Mouse (Mus musculus): ENCODE data around the gene Cnmd. TPM values are rescaled to one million over a fixed set of nuclear protein-coding genes. Genes with fewer than 3 reads are reported as not detected.

Cnmd gene
- polyA plus RNA-seq, 1 experiment, result not detected

GRCm38 (mm10) chr14:79677108-79677753 is 15.3 kb upstream of the Cnmd start:
- Histone ChIP-seq H3K36me3 (ENCODE audit: control insufficient read depth) (no peaks in the 10 kb centered on the region), H3K4me1 (ENCODE audit: control insufficient read depth) (no peaks in the 10 kb centered on the region), H3K9me3 (ENCODE audit: control insufficient read depth, low read length) (no peaks in the 10 kb centered on the region), H3K27me3 (ENCODE audit: control insufficient read depth) (no peaks in the 10 kb centered on the region), H3K4me3 (replicated peaks) (no peak overlapping the region)
- TF ChIP-seq TAL1 (IDR thresholded peaks at IDR 0.05; ENCODE audit: low read length) (no peak), GATA1 (IDR thresholded peaks at IDR 0.05; ENCODE audit: low read length) (no peak)

- H3K4me1 ChIP-seq (ENCODE audit: control insufficient read depth), result no peaks in the 10 kb centered on the region
- H3K36me3 ChIP-seq (ENCODE audit: control insufficient read depth), result no peaks in the 10 kb centered on the region
- no peaks in the 10 kb centered on the region for H3K9me3 ChIP-seq (ENCODE audit: control insufficient read depth, low read length)
- no peaks in the 10 kb centered on the region for H3K27me3 ChIP-seq (ENCODE audit: control insufficient read depth)
- no peak overlapping the region for H3K4me3 ChIP-seq (replicated peaks)
- TF ChIP-seq GATA1 (IDR thresholded peaks at IDR 0.05; ENCODE audit: low read length), result no peak
- TF ChIP-seq TAL1 (IDR thresholded peaks at IDR 0.05; ENCODE audit: low read length), result no peak
These were observed 11.4 kb upstream of the Cnmd start for GRCm38 (mm10) chr14:79673083-79674013.

GRCm38 (mm10) chr14:79672567-79672966 is 10.6 kb upstream of the Cnmd start:
- Histone ChIP-seq H3K9me3 (ENCODE audit: control insufficient read depth, low read length) (no peaks in the 10 kb centered on the region), H3K4me1 (ENCODE audit: control insufficient read depth) (no peaks in the 10 kb centered on the region), H3K36me3 (ENCODE audit: control insufficient read depth) (no peaks in the 10 kb centered on the region), H3K4me3 (replicated peaks) (no peak overlapping the region), H3K27me3 (ENCODE audit: control insufficient read depth) (no peaks in the 10 kb centered on the region)
- TF ChIP-seq GATA1 (IDR thresholded peaks at IDR 0.05; ENCODE audit: low read length) (no peak), TAL1 (IDR thresholded peaks at IDR 0.05; ENCODE audit: low read length) (no peak)

GRCm38 (mm10) chr14:79671008-79671407 is 9.0 kb upstream of the Cnmd start:
- no peak for TF ChIP-seq TAL1 (IDR thresholded peaks at IDR 0.05; ENCODE audit: low read length)
- no peak for TF ChIP-seq GATA1 (IDR thresholded peaks at IDR 0.05; ENCODE audit: low read length)
- H3K4me3 ChIP-seq (replicated peaks), result no peak overlapping the region
- no peaks in the 10 kb centered on the region for H3K4me1 ChIP-seq (ENCODE audit: control insufficient read depth)

GRCm38 (mm10) chr14:79661005-79661917 is 709 bp downstream of the Cnmd start:
- H3K4me3 ChIP-seq (replicated peaks), result no peak overlapping the region
- H3K4me1 ChIP-seq (ENCODE audit: control insufficient read depth), result peaks cover 4% of the 10 kb centered on the region; the same call in 1 of the 2 replicates
- peaks cover 14% of the 10 kb centered on the region for H3K27me3 ChIP-seq (ENCODE audit: control insufficient read depth)
- H3K9me3 ChIP-seq (ENCODE audit: control insufficient read depth, low read length), result no peaks in the 10 kb centered on the region
- H3K36me3 ChIP-seq (ENCODE audit: control insufficient read depth), result no peaks in the 10 kb centered on the region
- no peak for TF ChIP-seq GATA1 (IDR thresholded peaks at IDR 0.05; ENCODE audit: low read length)
- TF ChIP-seq TAL1 (IDR thresholded peaks at IDR 0.05; ENCODE audit: low read length), result no peak

More at GRCm38 (mm10) chr14:79671008-79671407, 9.0 kb upstream of the Cnmd start:
- no peaks in the 10 kb centered on the region for H3K9me3 ChIP-seq (ENCODE audit: control insufficient read depth, low read length)
- no peaks in the 10 kb centered on the region for H3K36me3 ChIP-seq (ENCODE audit: control insufficient read depth)
- no peaks in the 10 kb centered on the region for H3K27me3 ChIP-seq (ENCODE audit: control insufficient read depth)

- Histone ChIP-seq H3K4me1 (ENCODE audit: control insufficient read depth) (peaks cover 4% of the 10 kb centered on the region; the same call in 1 of the 2 replicates), H3K27me3 (ENCODE audit: control insufficient read depth) (peaks cover 14% of the 10 kb centered on the region), H3K36me3 (ENCODE audit: control insufficient read depth) (no peaks in the 10 kb centered on the region), H3K9me3 (ENCODE audit: control insufficient read depth, low read length) (no peaks in the 10 kb centered on the region), H3K4me3 (replicated peaks) (no peak overlapping the region)
- no peak for TF ChIP-seq TAL1 (IDR thresholded peaks at IDR 0.05; ENCODE audit: low read length)
- TF ChIP-seq GATA1 (IDR thresholded peaks at IDR 0.05; ENCODE audit: low read length), result no peak
These were observed 1.5 kb downstream of the Cnmd start for GRCm38 (mm10) chr14:79660467-79660866.

GRCm38 (mm10) chr14:79658748-79659508 is 3.0 kb downstream of the Cnmd start:
- Histone ChIP-seq H3K27me3 (ENCODE audit: control insufficient read depth) (peaks cover 14% of the 10 kb centered on the region), H3K4me1 (ENCODE audit: control insufficient read depth) (peaks cover 4% of the 10 kb centered on the region; the same call in 1 of the 2 replicates), H3K4me3 (replicated peaks) (no peak overlapping the region), H3K9me3 (ENCODE audit: control insufficient read depth, low read length) (no peaks in the 10 kb centered on the region), H3K36me3 (ENCODE audit: control insufficient read depth) (no peaks in the 10 kb centered on the region)
- TF ChIP-seq GATA1 (IDR thresholded peaks at IDR 0.05; ENCODE audit: low read length) (no peak), TAL1 (IDR thresholded peaks at IDR 0.05; ENCODE audit: low read length) (no peak)

- H3K27me3 ChIP-seq (ENCODE audit: control insufficient read depth), result peaks cover 14% of the 10 kb centered on the region
- H3K4me1 ChIP-seq (ENCODE audit: control insufficient read depth), result peaks cover 4% of the 10 kb centered on the region; the same call in 1 of the 2 replicates
- TF ChIP-seq TAL1 (IDR thresholded peaks at IDR 0.05; ENCODE audit: low read length), result no peak
- no peak for TF ChIP-seq GATA1 (IDR thresholded peaks at IDR 0.05; ENCODE audit: low read length)
- H3K9me3 ChIP-seq (ENCODE audit: control insufficient read depth, low read length), result no peaks in the 10 kb centered on the region
- no peak overlapping the region for H3K4me3 ChIP-seq (replicated peaks)
- no peaks in the 10 kb centered on the region for H3K36me3 ChIP-seq (ENCODE audit: control insufficient read depth)
These were observed 3.7 kb downstream of the Cnmd start for GRCm38 (mm10) chr14:79658286-79658685.

Data from erythroblast, embryonic 14.5 days (primary cell).